Comparison of ENCODE assay signal across 8 mouse cellular contexts in genomic region chr13:24937108-24937838, GRCm38 (mm10). TPM values are rescaled to one million over a fixed set of nuclear protein-coding genes. Genes with fewer than 3 reads are reported as not detected.
DNase-seq lines count a peak whose midpoint lies in the region; ATAC-seq and TF ChIP-seq lines count a peak whose summit lies in the region.

Aldh5a1 (minus strand) TSS chr13:24937661.

- H3K36me3 ChIP-seq in forebrain, embryonic 10.5 days (replicated peaks): peaks cover 13% of the 10 kb centered on the region
- peaks cover 7% of the 10 kb centered on the region for H3K36me3 ChIP-seq in heart, embryonic 13.5 days
- H3K36me3 ChIP-seq in kidney, postnatal 0 days (ENCODE audit: insufficient read depth, low read length): no peaks in the 10 kb centered on the region
- H3K36me3 ChIP-seq in liver, embryonic 12.5 days: no peaks in the 10 kb centered on the region
- no peaks in the 10 kb centered on the region for H3K36me3 ChIP-seq in testis, adult 2 months (ENCODE audit: control insufficient read depth, insufficient read depth, low read length)

- under 1% methylated on average over 75 of the region's 75 CpGs for WGBS in forebrain, embryonic 10.5 days
- under 1% methylated on average over 75 of the region's 75 CpGs for WGBS in heart, embryonic 13.5 days
- WGBS in kidney, postnatal 0 days: under 1% methylated on average over 73 of the region's 75 CpGs
- 1% methylated on average over 75 of the region's 75 CpGs for whole genome bisulfite sequencing in liver, embryonic 12.5 days (ENCODE audit: insufficient replicate concordance)

- H3K9me3 ChIP-seq in forebrain, embryonic 10.5 days: no peaks in the 10 kb centered on the region
- H3K9me3 ChIP-seq in heart, embryonic 13.5 days: no peaks in the 10 kb centered on the region
- no peaks in the 10 kb centered on the region for H3K9me3 ChIP-seq in kidney, postnatal 0 days (replicated peaks; ENCODE audit: low read length)
- no peaks in the 10 kb centered on the region for H3K9me3 ChIP-seq in liver, embryonic 12.5 days (replicated peaks)

- no peak for TF ChIP-seq POLR2A in testis, adult 2 months (IDR thresholded peaks at IDR 0.05; ENCODE audit: control insufficient read depth, low read depth, low read length)

- peak within 1 kb of the TSS; percentile 82 for H3K4me2 ChIP-seq in heart, embryonic 13.5 days
- H3K4me2 ChIP-seq in kidney, postnatal 0 days (ENCODE audit: low read length): peak within 1 kb of the TSS; percentile 75
- H3K4me2 ChIP-seq in liver, embryonic 12.5 days: peak within 1 kb of the TSS; percentile 70

- H3K4me3 ChIP-seq in forebrain, embryonic 10.5 days: peak within 1 kb of the TSS; percentile 77
- peak within 1 kb of the TSS; percentile 94 for H3K4me3 ChIP-seq in heart, embryonic 13.5 days
- H3K4me3 ChIP-seq in kidney, postnatal 0 days (replicated peaks; ENCODE audit: low read depth, low read length): peak within 1 kb of the TSS; percentile 96
- peak within 1 kb of the TSS; percentile 68 for H3K4me3 ChIP-seq in liver, embryonic 12.5 days
- H3K4me3 ChIP-seq in testis, adult 2 months (ENCODE audit: control insufficient read depth, low read depth, low read length): peak within 1 kb of the TSS; percentile 80

- H3K9ac ChIP-seq in heart, embryonic 13.5 days: peak within 1 kb of the TSS; percentile 95
- H3K9ac ChIP-seq in kidney, postnatal 0 days (ENCODE audit: low read depth, low read length): peak within 1 kb of the TSS; percentile 96
- H3K9ac ChIP-seq in liver, embryonic 12.5 days: peak within 1 kb of the TSS; percentile 71

- peaks cover 10% of the 10 kb centered on the region for H3K27me3 ChIP-seq in forebrain, embryonic 10.5 days (ENCODE audit: poor library complexity, severe bottlenecking)
- H3K27me3 ChIP-seq in heart, embryonic 13.5 days (replicated peaks): no peaks in the 10 kb centered on the region
- H3K27me3 ChIP-seq in kidney, postnatal 0 days (ENCODE audit: insufficient read depth, low read length): no peaks in the 10 kb centered on the region
- H3K27me3 ChIP-seq in liver, embryonic 12.5 days (replicated peaks): peaks cover 52% of the 10 kb centered on the region
- H3K27me3 ChIP-seq in testis, adult 2 months (ENCODE audit: control insufficient read depth, insufficient read depth, low read length): no peaks in the 10 kb centered on the region; the same call in 1 of the 2 replicates

- peaks cover 22% of the 10 kb centered on the region for H3K4me1 ChIP-seq in forebrain, embryonic 10.5 days
- peaks cover 18% of the 10 kb centered on the region for H3K4me1 ChIP-seq in heart, embryonic 13.5 days
- H3K4me1 ChIP-seq in kidney, postnatal 0 days (replicated peaks; ENCODE audit: insufficient read depth, low read length): no peaks in the 10 kb centered on the region
- peaks cover 9% of the 10 kb centered on the region; the same call in 1 of the 2 replicates for H3K4me1 ChIP-seq in liver, embryonic 12.5 days
- H3K4me1 ChIP-seq in testis, adult 2 months (ENCODE audit: control insufficient read depth, insufficient read depth, low read length): peaks cover 6% of the 10 kb centered on the region

- peak; percentile 59 for TF ChIP-seq CTCF in kidney, postnatal 0 days (IDR thresholded peaks at IDR 0.05; ENCODE audit: low read depth)
- TF ChIP-seq CTCF in testis, adult 2 months (IDR thresholded peaks at IDR 0.05; ENCODE audit: control insufficient read depth, insufficient read depth, insufficient replicate concordance, low read depth, low read length): no peak

- peak; percentile 54; the same call in 1 of the 2 replicates for ATAC-seq in heart, embryonic 13.5 days (ENCODE audit: extremely low read depth, insufficient number of reproducible peaks, low FRiP score, low TSS enrichment)
- peak; percentile 67 for ATAC-seq in kidney, postnatal 0 days (replicated peaks; ENCODE audit: low FRiP score, low read depth)
- peak; percentile 53; the same call in 1 of the 2 replicates for ATAC-seq in liver, embryonic 12.5 days

- DNase-seq in CD4-positive helper T cell, adult 2 months (ENCODE audit: low read depth, low spot score): peak; percentile 66
- DNase-seq in brain, adult 2 months (ENCODE audit: low read depth, low spot score): peak; percentile 91
- peak; percentile 84 for DNase-seq in forebrain, embryonic 10.5 days (ENCODE audit: extremely low spot score, low spot score)
- DNase-seq in kidney, postnatal 0 days (ENCODE audit: low spot score): peak; percentile 88
- DNase-seq in neural tube, embryonic 10.5 days (ENCODE audit: extremely low spot score, low spot score): peak; percentile 82

- H3K27ac ChIP-seq in forebrain, embryonic 10.5 days: peak within 1 kb of the TSS; percentile 92
- H3K27ac ChIP-seq in heart, embryonic 13.5 days (replicated peaks): peak within 1 kb of the TSS; percentile 77
- H3K27ac ChIP-seq in kidney, postnatal 0 days: peak within 1 kb of the TSS; percentile 87
- 0 out of 2 replicates have a peak within 1 kb of the TSS, but pooled peaks have one; percentile 2 for H3K27ac ChIP-seq in liver, embryonic 12.5 days
- peak within 1 kb of the TSS; percentile 60 for H3K27ac ChIP-seq in testis, adult 2 months (ENCODE audit: control insufficient read depth, insufficient read depth, low read depth, low read length)

RNA-seq across cellular contexts. Expression of gene Aldh5a1, which starts in this region (rescaled TPM):
- polyA plus RNA-seq in forebrain, embryonic 10.5 days (2016; fragmentation: Nextera tagmentation; extraction: Ambion mirVana): 8.1 and 8.5 TPM in 2 replicates
- 10.6 and 10.7 TPM in 2 replicates for polyA plus RNA-seq in heart, embryonic 13.5 days (2015; fragmentation: Nextera tagmentation; extraction: Ambion mirVana)
- 7.6 and 7.9 TPM in 2 replicates for polyA plus RNA-seq in kidney, postnatal 0 days (2015; fragmentation: Nextera tagmentation; extraction: Ambion mirVana)
- 3.0 and 3.4 TPM in 2 replicates for polyA plus RNA-seq in liver, embryonic 12.5 days (2016; fragmentation: Nextera tagmentation; extraction: Ambion mirVana)
- 0.58 and 0.83 TPM in 2 replicates for polyA plus RNA-seq in testis, adult 2 months (2012; rRNA removed)

Comparison
In these comparisons a context has a peak if more than half of its experiments do, and no peak if none do; other contexts are left out.
1. Peak in every context shown above with its lines: DNase-seq, ATAC-seq, H3K4me3 ChIP-seq and H3K27ac ChIP-seq.
2. H3K27ac ChIP-seq: peak in every context shown above with its lines; median percentile 92 in forebrain, embryonic 10.5 days; 87 in kidney, postnatal 0 days; 77 in heart, embryonic 13.5 days; 60 in testis, adult 2 months; 2 in liver, embryonic 12.5 days.